Mouse (Mus musculus) natural killer cell, adult 2 months (primary cell): ENCODE data around the gene Akap6.
A peak's percentile ranks its signal among the peaks of the same experiment; 100 is the strongest.

ENCODE experiments used
- DNase-seq, 2 experiments: peaks; one replicate each; pipeline ENCODE4 v3.0.0; 2022; ENCODE audit warnings: low spot score in 2 of 2

Akap6 gene

GRCm38 (mm10) chr12:52781066-52781465 is 81.9 kb downstream of the Akap6 start:
- no peak for DNase-seq

GRCm38 (mm10) chr12:52782902-52783441 is 83.8 kb downstream of the Akap6 start:
- peak; percentile 32 to 41 for DNase-seq

- DNase-seq: no peak
Measured at GRCm38 (mm10) chr12:52785217-52785616, 86.0 kb downstream of the Akap6 start.

GRCm38 (mm10) chr12:52790350-52790768 is 91.2 kb downstream of the Akap6 start:
- no peak for DNase-seq

GRCm38 (mm10) chr12:52794131-52794530 is 94.9 kb downstream of the Akap6 start:
- DNase-seq: no peak

GRCm38 (mm10) chr12:52795551-52796470 is 96.6 kb downstream of the Akap6 start:
- DNase-seq: no peak

GRCm38 (mm10) chr12:52796471-52796795 is 97.2 kb downstream of the Akap6 start:
- no peak for DNase-seq

- DNase-seq: no peak
Measured at GRCm38 (mm10) chr12:52799717-52800116, 100.5 kb downstream of the Akap6 start.

- no peak for DNase-seq
Measured at GRCm38 (mm10) chr12:52806273-52806672, 107.1 kb downstream of the Akap6 start.

- no peak for DNase-seq
Measured at GRCm38 (mm10) chr12:52818588-52818987, 119.4 kb downstream of the Akap6 start.

GRCm38 (mm10) chr12:52824774-52825173 is 125.6 kb downstream of the Akap6 start:
- DNase-seq: no peak

GRCm38 (mm10) chr12:52828944-52829736 is 130.0 kb downstream of the Akap6 start:
- no peak for DNase-seq

- DNase-seq: no peak
Measured at GRCm38 (mm10) chr12:52831782-52832181, 132.6 kb downstream of the Akap6 start.

- DNase-seq: peak; percentile 40 to 54
Measured at GRCm38 (mm10) chr12:52832230-52832629, 133.0 kb downstream of the Akap6 start.

GRCm38 (mm10) chr12:52833141-52833540 is 134.0 kb downstream of the Akap6 start:
- DNase-seq: no peak

GRCm38 (mm10) chr12:52834074-52834473 is 134.9 kb downstream of the Akap6 start:
- no peak for DNase-seq

- no peak for DNase-seq
Measured at GRCm38 (mm10) chr12:52834781-52835279, 135.6 kb downstream of the Akap6 start.

- DNase-seq: no peak
Measured at GRCm38 (mm10) chr12:52835291-52835742, 136.1 kb downstream of the Akap6 start.

- no peak for DNase-seq
Measured at GRCm38 (mm10) chr12:52835914-52836546, 136.8 kb downstream of the Akap6 start.

GRCm38 (mm10) chr12:52845982-52846381 is 146.8 kb downstream of the Akap6 start:
- DNase-seq: no peak

- no peak for DNase-seq
Measured at GRCm38 (mm10) chr12:52847020-52847419, 147.8 kb downstream of the Akap6 start.
